Mouse (Mus musculus) cerebellum, adult 8-10 months (tissue): Measurements from ENCODE around the gene H2-Aa.
A peak's percentile ranks its signal among the peaks of the same experiment; 100 is the strongest.

Experiments used
- DNase-seq: peaks from one replicate; pipeline ENCODE4 v3.0.0; 2022

The H2-Aa gene

DNA sequence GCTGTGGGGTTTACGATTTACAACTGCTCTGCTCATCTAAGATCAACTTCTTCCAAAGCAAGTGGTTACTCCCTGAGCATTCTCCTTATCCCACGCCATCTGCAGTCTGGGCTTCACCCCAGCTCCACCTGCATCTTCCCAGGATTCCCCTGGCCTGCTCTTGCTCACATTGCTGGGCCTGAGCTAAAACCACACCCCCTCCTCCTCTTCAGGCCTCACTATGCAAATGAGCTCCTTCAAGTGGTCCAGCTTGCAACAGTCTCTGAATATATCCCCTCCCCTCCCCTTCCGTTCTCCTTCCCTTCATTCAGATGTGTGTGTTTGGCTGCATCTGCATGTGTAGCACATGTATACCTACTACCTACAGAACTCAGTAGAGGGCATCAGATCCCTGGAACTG lies 11.7 kb upstream of the H2-Aa start:
- DNase-seq = no peak

GRCm38 (mm10) chr17:34295891-34296794 lies 8.5 kb upstream of the H2-Aa start:
- no peak for DNase-seq

DNA sequence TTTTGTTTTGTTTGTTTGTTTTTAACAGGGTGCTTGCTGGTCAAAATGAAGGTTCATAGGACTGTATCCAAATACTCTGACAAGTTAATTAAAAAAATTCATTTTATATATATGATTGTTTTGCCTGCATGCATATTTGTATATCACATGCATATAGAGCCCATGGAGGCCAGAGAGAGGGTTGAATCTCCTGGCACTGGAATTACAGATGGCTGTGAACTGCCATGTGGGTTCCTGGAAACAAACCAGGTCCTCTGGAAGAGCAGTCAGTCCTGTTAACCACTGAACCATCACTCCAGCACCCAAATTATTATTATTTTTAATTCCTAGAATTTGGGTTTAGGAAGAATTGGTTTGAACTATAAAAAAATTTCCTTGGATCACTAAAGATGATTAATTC lies 7.7 kb upstream of the H2-Aa start:
- DNase-seq = no peak

- DNase-seq = no peak
Measured at GRCm38 (mm10) chr17:34294249-34294648, 6.6 kb upstream of the H2-Aa start.

DNA sequence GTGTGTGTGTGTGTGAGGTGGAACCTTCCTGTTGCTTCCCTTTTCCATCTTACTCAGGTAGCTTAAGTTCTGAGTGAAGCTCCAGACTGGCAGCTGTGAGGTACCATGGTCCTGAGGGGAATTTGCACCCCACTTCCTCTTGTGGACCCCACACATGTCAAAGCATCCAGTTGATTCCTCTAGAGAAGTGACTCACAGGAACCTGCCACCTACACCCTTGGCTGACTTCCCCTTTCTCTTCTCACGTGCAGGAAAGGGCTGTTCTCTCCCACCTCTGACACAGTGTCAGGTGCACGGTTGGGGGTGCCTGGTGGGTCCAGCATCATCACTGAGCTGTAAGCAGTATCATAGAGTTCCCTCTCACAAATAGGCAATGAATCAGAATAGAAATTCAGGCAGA lies 5.9 kb upstream of the H2-Aa start:
- DNase-seq = no peak

DNA sequence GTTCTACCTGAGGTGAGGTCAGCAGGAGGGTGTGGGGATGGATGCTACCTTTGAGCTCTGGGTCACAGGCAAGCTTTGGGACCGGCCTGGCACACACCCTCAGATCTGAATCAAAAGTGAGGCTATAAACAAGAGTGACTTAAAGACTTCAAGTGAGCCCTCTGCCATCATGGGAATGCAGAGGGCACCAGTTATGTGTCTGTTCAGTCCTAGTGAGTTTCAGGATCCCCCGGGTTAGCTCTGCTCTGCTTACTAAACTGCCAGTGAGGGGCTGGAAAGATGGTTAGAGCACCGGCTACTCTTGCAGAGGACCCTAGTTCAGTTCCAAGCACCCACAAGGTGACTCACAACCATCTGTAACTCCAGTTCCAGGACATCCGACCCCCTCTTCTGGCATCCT lies 4.9 kb upstream of the H2-Aa start:
- DNase-seq = no peak

GRCm38 (mm10) chr17:34291609-34292008 lies 4.0 kb upstream of the H2-Aa start:
- peak; percentile 24 for DNase-seq

DNA sequence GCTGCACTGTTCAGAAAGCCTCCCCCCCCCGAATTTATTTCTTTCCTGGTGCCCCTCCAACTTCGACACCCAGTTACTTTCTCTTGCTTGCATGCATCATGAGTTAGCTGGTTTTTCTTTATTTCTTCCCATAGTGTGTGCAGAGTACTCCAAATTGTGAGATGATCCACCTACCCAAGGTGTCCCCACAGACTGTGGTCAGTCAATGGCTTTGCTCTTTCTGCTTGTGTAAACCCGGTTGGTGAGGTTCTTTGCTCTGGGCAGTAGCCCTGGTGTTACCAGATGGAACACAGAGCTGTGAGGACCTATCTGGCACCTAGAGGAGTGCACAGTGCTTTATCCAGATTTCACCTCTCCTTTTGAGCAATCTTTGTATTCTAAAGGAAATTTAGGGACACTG lies 508 bp upstream of the H2-Aa start:
- DNase-seq = no peak

DNA sequence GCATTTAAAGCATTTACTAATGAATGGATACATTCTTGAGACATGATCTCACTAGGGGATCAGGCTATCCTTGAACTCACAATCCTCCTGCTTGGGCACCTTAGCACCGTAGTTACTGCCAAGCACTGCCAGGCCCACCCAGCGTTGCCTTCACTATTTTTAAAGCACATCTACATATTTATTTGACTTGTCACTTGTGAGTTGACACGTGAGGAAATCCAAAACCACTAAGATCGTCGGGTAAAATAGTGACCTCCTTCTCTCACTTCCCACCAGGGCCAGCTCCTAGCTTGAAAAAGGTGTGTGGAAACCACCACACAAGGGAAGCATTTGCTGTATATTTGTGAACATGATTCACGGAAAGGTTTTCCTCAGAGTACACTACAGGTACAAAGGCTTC lies 624 bp downstream of the H2-Aa start:
- no peak for DNase-seq

- no peak for DNase-seq
Measured at GRCm38 (mm10) chr17:34286501-34286900, 1.1 kb downstream of the H2-Aa start.

DNA sequence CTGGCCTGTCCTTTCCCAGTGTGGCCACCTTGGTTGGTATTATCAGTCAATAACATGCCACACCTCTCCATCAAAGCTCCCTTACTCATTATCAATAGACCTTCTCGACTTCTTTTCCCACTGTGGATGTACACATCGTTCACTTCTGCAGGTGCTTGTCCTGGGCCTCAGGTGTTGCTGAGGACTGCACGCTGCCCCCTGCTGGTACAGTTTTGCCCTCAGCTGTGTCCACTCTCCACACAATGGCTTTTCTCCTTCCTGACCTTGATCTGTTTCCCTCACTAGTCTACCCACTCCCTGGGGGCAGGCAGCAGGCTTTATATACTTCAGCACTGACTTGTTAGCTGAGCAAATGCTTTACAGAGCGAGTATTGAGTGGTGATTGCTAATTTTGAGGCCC lies 1.8 kb downstream of the H2-Aa start:
- DNase-seq = no peak

- no peak for DNase-seq
Measured at GRCm38 (mm10) chr17:34285371-34285770, 2.3 kb downstream of the H2-Aa start.

- DNase-seq = no peak
Measured at GRCm38 (mm10) chr17:34281836-34282235, 5.8 kb downstream of the H2-Aa start.

GRCm38 (mm10) chr17:34280499-34281038 lies 7.1 kb downstream of the H2-Aa start:
- no peak for DNase-seq

- DNase-seq = no peak
Measured at GRCm38 (mm10) chr17:34272102-34272501, 15.5 kb downstream of the H2-Aa start.

- no peak for DNase-seq
Measured at GRCm38 (mm10) chr17:34270940-34271339, 16.7 kb downstream of the H2-Aa start.

GRCm38 (mm10) chr17:34270230-34270629 lies 17.4 kb downstream of the H2-Aa start:
- DNase-seq = no peak

GRCm38 (mm10) chr17:34269817-34270216 lies 17.8 kb downstream of the H2-Aa start:
- no peak for DNase-seq

GRCm38 (mm10) chr17:34268748-34269147 lies 18.9 kb downstream of the H2-Aa start:
- DNase-seq = no peak

DNA sequence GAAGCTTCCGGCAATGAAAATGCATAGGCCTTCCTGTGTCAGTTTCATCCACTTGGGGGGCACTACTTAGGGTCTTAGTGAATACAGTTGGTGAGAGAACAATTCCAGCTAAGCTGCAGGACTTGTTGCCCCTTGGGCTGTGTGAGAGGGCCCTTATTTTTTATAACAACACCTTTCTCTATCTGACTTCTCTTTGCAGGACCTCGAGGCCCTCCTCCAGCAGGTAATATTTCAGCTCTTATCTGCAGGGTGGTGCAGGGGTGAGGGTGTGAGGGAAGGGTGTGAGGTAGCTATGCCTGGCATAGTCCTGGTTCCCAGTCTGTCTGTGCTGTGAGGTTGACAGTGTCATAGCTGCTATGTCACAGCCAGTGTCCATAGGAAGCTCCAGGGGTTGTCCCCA lies 19.4 kb downstream of the H2-Aa start:
- no peak for DNase-seq

GRCm38 (mm10) chr17:34264452-34265351 lies 22.9 kb downstream of the H2-Aa start:
- no peak for DNase-seq

DNA sequence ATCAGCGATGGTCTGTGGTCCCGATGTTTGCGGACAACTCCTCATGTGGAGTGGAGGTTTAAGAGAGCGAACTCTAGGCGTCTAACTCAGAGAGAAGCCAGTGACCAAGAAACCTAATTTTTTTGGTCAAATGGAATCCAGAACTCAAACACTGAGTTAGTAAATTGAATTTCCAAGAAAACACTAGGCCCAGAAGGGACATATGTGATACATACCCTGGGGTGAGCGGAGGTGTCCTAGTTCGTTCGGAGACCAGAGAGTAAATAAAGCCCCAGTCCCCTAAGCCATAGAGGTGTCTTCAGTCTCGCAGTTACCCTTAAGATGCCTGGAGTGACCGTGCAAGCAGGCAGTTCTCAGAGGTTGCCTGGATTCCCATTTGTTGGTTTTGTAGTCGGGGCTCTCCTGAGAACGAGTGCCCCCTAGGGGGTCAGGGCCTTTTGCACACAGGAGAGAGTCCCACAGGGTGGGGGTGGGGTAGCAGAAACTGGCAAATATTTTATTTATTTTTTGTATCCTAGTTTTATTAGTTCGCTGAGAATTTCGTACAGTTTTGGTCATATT lies 23.7 kb downstream of the H2-Aa start:
- DNase-seq = no peak

- peak; percentile 56 for DNase-seq
Measured at GRCm38 (mm10) chr17:34263068-34263467, 24.6 kb downstream of the H2-Aa start.
